Mouse (Mus musculus) bone marrow macrophage, adult 2 months (primary cell): ENCODE data around the gene Asah2.

Source experiments
- CTCF ChIP-seq: IDR thresholded peaks from 2 replicates; pipeline ENCODE4 v1.5.1; 2012; ENCODE audit warnings: low read depth, mild to moderate bottlenecking, low read length, moderate library complexity
- POLR2A ChIP-seq: IDR thresholded peaks from 2 replicates; pipeline ENCODE4 v1.6.1; 2012; ENCODE audit warnings: mild to moderate bottlenecking, low read depth, low read length, borderline replicate concordance

GRCm38 (mm10) chr19:32118496-32118895 is 10.5 kb upstream of the Asah2 start:
- TF ChIP-seq CTCF (no peak), POLR2A (no peak)
